Mouse (Mus musculus): ENCODE measurements at regions not wholly inside any gene's neighbourhood (a gene's known extent, or its start where the extent isn't known, plus 50 kb on each side); places are given as distances from the start of the nearest gene placed in this dataset.

DNA sequence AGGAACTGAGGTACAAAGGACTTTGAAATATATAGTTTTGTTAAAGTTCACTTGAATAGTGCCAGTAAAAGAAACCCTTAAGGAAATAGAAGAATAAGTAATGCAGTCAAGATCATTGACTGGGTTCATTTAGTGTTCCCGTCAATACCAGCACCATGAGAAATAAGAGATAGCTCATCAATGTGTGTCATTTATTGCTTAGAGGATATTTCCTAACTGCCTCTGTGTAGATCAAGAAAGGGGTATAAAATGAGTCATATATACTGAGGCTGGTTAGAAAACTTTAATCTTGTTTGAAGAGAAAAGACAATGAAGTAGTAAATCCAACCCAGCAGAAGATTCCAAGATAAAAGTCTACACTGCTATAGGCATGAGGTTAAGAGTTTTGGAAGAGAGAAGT is 1119.3 kb upstream of the Ddx18 start:
- DNase-seq (ENCODE audit: low spot score in 2 of 2), result no peak

DNA sequence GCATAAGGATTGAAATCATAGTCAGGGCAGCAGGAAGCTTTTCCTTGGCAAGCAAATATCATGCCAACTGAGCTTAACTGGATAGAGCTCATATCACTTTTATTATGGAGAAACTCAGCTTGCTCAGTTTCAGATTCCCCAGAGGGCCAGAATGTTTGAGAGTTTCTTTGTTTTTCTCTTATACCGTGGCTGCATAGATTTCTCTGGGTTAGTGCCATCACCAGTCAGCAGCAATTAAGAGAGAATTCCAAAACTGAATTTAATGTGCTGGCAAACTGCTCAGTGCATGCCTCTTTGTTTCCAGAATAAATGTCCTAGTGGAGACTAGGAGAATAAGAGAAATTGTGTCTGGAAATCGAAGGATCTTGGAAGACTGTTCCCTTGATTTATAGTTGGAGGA is 1100.3 kb upstream of the Ddx18 start:
- peak in 1 of 2 experiments; percentile 18 for DNase-seq (ENCODE audit: low spot score in 2 of 2)

DNA sequence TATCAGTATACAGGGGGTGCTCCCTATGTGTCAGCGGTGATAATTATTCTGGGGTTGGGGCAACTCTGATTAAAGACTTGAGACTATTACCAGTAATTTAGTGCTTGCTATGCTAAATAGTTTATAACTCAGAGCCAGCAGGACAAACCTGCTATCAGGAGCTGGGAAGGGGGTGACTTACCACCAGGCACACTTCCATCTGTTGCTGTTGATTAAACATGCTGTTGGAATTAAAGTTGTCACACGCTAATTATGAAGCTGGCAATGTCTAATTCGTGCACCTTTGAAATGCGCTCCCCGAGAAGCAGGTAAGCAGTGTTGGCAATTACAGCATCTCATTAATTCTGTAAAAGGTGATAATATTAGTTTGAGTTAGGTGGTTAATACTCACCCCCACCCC is 1099.8 kb upstream of the Ddx18 start:
- DNase-seq (ENCODE audit: low spot score in 2 of 2), result no peak

Measured in right cerebral cortex, postnatal 10 days (tissue).